Mouse (Mus musculus): Measurements from ENCODE around the gene Pmepa1. TPM values are rescaled to one million over a fixed set of nuclear protein-coding genes. Genes with fewer than 3 reads are reported as not detected.

Gene Pmepa1
- polyA plus RNA-seq, 1 experiment from 2014 or later = 2.6 TPM

DNA sequence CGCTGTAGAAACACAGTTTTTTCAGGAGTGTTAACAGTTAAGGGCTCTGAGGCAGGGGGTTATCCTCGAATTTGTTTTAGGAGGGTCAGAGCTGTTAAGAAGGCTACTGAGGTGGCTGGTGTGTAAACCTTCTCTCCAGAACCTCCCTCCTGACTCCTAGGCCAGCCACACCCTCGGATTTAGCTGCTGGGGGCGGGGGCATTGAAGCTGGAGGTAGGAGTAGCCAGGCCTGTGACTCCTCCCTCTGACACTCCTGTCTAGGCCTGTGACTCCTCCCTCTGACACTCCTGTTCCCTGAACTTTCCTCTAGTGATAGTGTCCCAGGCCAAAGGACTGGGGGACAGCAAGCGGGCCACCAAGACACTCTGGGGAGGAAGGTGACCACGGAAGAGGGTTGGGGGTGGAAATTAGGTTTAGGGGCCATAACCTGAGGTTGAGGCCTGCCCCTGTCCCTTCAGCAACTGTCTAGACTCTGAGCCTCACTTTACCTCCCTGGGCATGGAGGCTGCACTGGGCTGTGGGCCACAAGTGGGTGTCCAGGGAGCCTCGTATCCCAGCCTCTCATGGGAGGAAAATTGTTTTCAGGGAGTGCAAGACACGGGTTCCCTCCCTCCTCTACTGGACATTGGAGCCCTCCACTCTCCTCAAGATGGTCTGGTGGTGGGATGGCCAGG lies 89.0 kb downstream of the Pmepa1 start:
- peak; percentile 21 for DNase-seq (ENCODE audit: low spot score)
- ATAC-seq (ENCODE audit: insufficient number of reproducible peaks, low FRiP score, low TSS enrichment, low read depth) = no peak
- Histone ChIP-seq H3K4me3 (ENCODE audit: low read depth, low read length) (no peak overlapping the region), H3K36me3 (ENCODE audit: control insufficient read depth, insufficient read depth, low read length) (no peaks in the 10 kb centered on the region), H3K9ac (ENCODE audit: low read length) (no peak overlapping the region), H3K9me3 (ENCODE audit: control insufficient read depth, low read length) (no peaks in the 10 kb centered on the region), H3K27ac (replicated peaks; ENCODE audit: low read depth, low read length) (no peak overlapping the region), H3K27me3 (ENCODE audit: control insufficient read depth, insufficient read depth, low read length) (0 out of 2 replicates have a peak, but pooled peaks cover 2% of the 10 kb centered on the region), H3K4me1 (ENCODE audit: control insufficient read depth, insufficient read depth, low read length) (no peaks in the 10 kb centered on the region), H3K4me2 (ENCODE audit: low read depth, severe bottlenecking) (no peak overlapping the region)
- 24% methylated on average over 8 of the region's 8 CpGs for WGBS

DNA sequence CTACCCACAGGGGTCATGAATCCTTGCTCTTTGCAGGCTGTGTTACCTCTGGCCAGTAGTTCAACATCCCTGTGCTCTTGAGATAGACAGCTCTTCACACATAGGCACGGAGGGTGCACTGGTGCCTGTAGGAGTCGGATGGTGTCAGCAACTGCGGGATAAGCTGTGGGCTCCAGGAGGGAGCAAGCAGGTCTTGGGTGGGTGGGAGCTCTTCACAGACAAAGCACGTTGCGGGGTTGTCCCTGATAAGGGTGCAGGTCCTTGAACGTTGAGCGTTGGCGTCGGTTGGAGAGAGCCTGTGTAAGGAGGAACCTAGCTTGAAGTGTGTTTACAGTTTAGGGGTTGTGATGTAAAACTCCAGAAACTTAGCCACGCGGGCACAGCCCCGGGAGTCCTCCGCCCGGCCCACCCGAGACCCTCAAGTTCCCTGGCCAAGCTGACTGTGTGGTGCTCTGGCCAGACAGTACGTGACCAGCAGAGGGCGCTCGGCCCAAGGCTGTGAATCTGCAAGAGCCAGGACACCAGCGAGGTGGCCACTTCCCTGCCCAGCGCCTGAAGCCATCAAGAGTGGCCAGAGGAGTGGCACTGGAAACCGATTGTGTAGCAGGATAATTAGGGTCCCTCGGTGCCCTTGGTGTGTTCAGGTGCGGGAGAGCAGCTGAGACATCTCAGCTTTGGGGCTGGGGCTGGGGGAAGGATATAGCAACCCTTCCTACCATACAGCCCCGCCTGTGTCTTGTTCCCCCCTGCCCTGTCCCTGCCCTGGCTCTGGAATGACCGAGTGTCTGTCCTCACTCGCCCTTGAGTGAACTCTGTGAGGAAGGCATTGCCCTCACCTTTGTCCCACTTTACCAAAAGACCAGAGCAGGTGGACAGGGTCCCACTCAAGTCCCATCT lies 90.0 kb downstream of the Pmepa1 start:
- Histone ChIP-seq H3K27me3 (ENCODE audit: control insufficient read depth, insufficient read depth, low read length) (0 out of 2 replicates have a peak, but pooled peaks cover 2% of the 10 kb centered on the region), H3K4me3 (ENCODE audit: low read depth, low read length) (no peak overlapping the region), H3K9me3 (ENCODE audit: control insufficient read depth, low read length) (no peaks in the 10 kb centered on the region), H3K4me2 (ENCODE audit: low read depth, severe bottlenecking) (no peak overlapping the region), H3K9ac (ENCODE audit: low read length) (no peak overlapping the region), H3K36me3 (ENCODE audit: control insufficient read depth, insufficient read depth, low read length) (no peaks in the 10 kb centered on the region), H3K4me1 (ENCODE audit: control insufficient read depth, insufficient read depth, low read length) (no peaks in the 10 kb centered on the region), H3K27ac (replicated peaks; ENCODE audit: low read depth, low read length) (no peak overlapping the region)
- WGBS = 30% methylated on average over 26 of the region's 26 CpGs
- ATAC-seq (ENCODE audit: insufficient number of reproducible peaks, low FRiP score, low TSS enrichment, low read depth) = peak; percentile 19
- DNase-seq (ENCODE audit: low spot score) = peak; percentile 96

DNA sequence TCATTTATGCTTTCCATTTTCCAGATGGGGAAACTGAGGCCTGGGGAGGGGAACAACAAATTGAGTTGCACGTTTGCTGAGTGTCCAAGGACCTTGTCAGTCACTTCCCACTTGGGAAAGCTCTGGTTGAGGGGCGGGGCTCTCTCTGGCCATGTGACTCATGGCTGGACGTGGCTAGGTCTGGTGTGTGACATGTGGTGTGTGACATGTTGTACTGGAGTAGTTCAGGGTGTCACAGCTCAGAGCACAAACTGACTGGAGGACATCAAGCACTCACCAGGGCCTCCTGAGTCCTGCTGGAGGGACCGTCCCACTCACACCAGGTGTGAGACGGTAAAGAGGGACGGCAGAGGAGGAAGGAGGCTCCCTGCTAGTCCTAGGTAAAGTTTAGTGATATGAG lies 91.1 kb downstream of the Pmepa1 start:
- WGBS = 72% methylated on average over 6 of the region's 6 CpGs
- ATAC-seq (ENCODE audit: insufficient number of reproducible peaks, low FRiP score, low TSS enrichment, low read depth) (no peak), DNase-seq (ENCODE audit: low spot score) (peak; percentile 22)
- Histone ChIP-seq H3K27ac (replicated peaks; ENCODE audit: low read depth, low read length) (no peak overlapping the region), H3K9me3 (ENCODE audit: control insufficient read depth, low read length) (no peaks in the 10 kb centered on the region), H3K4me3 (ENCODE audit: low read depth, low read length) (no peak overlapping the region), H3K27me3 (ENCODE audit: control insufficient read depth, insufficient read depth, low read length) (0 out of 2 replicates have a peak, but pooled peaks cover 2% of the 10 kb centered on the region), H3K4me2 (ENCODE audit: low read depth, severe bottlenecking) (no peak overlapping the region), H3K36me3 (ENCODE audit: control insufficient read depth, insufficient read depth, low read length) (no peaks in the 10 kb centered on the region), H3K4me1 (ENCODE audit: control insufficient read depth, insufficient read depth, low read length) (no peaks in the 10 kb centered on the region), H3K9ac (ENCODE audit: low read length) (no peak overlapping the region)

DNA sequence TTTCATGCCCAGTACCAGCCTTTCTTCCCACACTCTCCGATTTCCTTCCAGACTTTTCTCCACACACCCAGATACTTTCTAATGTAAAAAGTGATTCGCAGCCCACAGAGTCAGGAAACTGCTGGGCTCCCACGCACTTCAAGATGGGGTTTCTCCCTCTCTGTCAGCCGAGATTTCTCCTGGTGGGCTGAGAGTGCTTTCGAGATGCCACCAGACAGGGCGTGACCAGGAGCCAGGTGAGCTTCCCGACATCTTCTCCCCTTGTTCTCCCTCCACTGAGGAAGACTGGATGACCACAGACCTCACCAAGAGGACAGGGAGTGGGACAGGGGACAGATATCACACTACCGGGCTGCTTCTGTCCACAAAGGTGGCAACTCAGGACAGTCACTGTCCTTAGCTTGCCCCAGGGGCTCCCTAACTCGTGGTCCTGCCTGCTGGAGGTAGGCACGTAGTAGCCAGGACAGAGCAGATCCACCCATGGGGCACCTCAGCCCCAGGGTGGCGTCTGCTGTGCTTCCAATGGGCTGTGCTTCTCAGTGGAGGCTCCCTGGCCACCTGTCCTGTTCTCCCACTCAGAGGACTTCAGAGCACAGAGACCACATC lies 91.8 kb downstream of the Pmepa1 start:
- 0 out of 2 replicates have a peak, but pooled peaks cover 2% of the 10 kb centered on the region for H3K27me3 ChIP-seq (ENCODE audit: control insufficient read depth, insufficient read depth, low read length)

DNA sequence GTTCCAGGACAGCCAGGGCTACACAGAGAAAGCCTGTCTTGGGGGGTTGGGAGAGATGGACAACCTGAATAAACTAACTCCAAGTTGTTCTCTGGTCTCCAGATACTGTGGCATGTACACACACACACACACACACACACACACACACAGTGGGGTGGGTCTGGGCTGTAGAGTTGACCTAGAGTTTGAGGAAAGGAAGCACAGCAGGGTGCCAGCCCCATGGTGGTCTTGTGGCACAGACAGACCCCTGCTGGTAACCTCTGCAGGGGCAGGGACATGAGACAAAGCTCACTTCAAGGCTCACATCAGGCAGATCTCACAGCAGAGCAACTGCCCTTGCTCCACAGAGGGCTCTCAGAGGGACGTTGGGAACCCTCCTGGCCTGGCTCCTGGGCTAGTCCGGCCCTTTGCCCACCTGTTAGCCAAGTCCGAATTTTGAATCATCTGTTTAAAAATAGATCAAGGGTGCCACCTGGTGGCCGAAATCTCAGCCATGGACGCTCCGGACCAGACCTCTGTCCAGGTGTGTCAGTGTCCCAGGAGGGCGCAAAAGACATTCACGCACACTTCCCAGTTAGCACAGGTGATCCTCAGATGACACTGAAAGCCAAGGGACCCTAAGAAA lies 92.4 kb downstream of the Pmepa1 start:
- ATAC-seq (ENCODE audit: insufficient number of reproducible peaks, low FRiP score, low TSS enrichment, low read depth) (no peak; the same call in 1 of the 2 replicates), DNase-seq (ENCODE audit: low spot score) (peak; percentile 91)
- Histone ChIP-seq H3K4me2 (ENCODE audit: low read depth, severe bottlenecking) (no peak overlapping the region), H3K27me3 (ENCODE audit: control insufficient read depth, insufficient read depth, low read length) (0 out of 2 replicates have a peak, but pooled peaks cover 2% of the 10 kb centered on the region), H3K9ac (ENCODE audit: low read length) (no peak overlapping the region), H3K4me3 (ENCODE audit: low read depth, low read length) (no peak overlapping the region), H3K27ac (replicated peaks; ENCODE audit: low read depth, low read length) (no peak overlapping the region), H3K4me1 (ENCODE audit: control insufficient read depth, insufficient read depth, low read length) (no peaks in the 10 kb centered on the region), H3K9me3 (ENCODE audit: control insufficient read depth, low read length) (no peaks in the 10 kb centered on the region), H3K36me3 (ENCODE audit: control insufficient read depth, insufficient read depth, low read length) (no peaks in the 10 kb centered on the region)
- WGBS = 10% methylated on average over 8 of the region's 8 CpGs

More for the DNA sequence above, 91.8 kb downstream of the Pmepa1 start:
- no peak for ATAC-seq (ENCODE audit: insufficient number of reproducible peaks, low FRiP score, low TSS enrichment, low read depth)
- Histone ChIP-seq H3K9ac (ENCODE audit: low read length) (no peak overlapping the region), H3K4me3 (ENCODE audit: low read depth, low read length) (no peak overlapping the region), H3K27ac (replicated peaks; ENCODE audit: low read depth, low read length) (no peak overlapping the region), H3K4me2 (ENCODE audit: low read depth, severe bottlenecking) (no peak overlapping the region), H3K9me3 (ENCODE audit: control insufficient read depth, low read length) (no peaks in the 10 kb centered on the region), H3K36me3 (ENCODE audit: control insufficient read depth, insufficient read depth, low read length) (no peaks in the 10 kb centered on the region), H3K4me1 (ENCODE audit: control insufficient read depth, insufficient read depth, low read length) (no peaks in the 10 kb centered on the region)
- DNase-seq (ENCODE audit: low spot score) = no peak
- 66% methylated on average over 11 of the region's 11 CpGs for WGBS

DNA sequence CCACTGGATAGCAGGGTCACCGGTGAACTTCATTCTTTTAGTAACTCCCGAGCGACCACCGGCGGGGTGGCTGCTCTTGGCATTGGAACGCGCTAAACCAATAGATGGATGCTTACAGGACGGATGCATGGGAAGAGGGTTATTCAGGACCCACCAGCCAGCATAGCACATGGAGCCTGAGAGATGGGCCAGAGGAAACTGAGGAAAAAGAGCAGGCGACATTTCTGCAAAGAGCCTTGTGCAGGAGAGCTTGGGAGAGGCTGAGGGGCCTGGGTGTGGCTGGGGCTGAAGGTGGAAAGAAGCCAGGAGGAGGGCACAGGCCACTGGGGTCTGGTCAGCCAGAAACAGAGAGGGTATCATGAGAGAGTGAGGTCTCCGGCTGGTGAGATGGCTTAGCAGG lies 93.0 kb downstream of the Pmepa1 start:
- ATAC-seq (ENCODE audit: insufficient number of reproducible peaks, low FRiP score, low TSS enrichment, low read depth) (no peak), DNase-seq (ENCODE audit: low spot score) (peak; percentile 19)
- Histone ChIP-seq H3K27me3 (ENCODE audit: control insufficient read depth, insufficient read depth, low read length) (0 out of 2 replicates have a peak, but pooled peaks cover 2% of the 10 kb centered on the region), H3K4me2 (ENCODE audit: low read depth, severe bottlenecking) (no peak overlapping the region), H3K27ac (replicated peaks; ENCODE audit: low read depth, low read length) (no peak overlapping the region), H3K4me3 (ENCODE audit: low read depth, low read length) (no peak overlapping the region), H3K36me3 (ENCODE audit: control insufficient read depth, insufficient read depth, low read length) (no peaks in the 10 kb centered on the region), H3K4me1 (ENCODE audit: control insufficient read depth, insufficient read depth, low read length) (no peaks in the 10 kb centered on the region), H3K9ac (ENCODE audit: low read length) (no peak overlapping the region), H3K9me3 (ENCODE audit: control insufficient read depth, low read length) (no peaks in the 10 kb centered on the region)
- WGBS = 95% methylated on average over 10 of the region's 10 CpGs

DNA sequence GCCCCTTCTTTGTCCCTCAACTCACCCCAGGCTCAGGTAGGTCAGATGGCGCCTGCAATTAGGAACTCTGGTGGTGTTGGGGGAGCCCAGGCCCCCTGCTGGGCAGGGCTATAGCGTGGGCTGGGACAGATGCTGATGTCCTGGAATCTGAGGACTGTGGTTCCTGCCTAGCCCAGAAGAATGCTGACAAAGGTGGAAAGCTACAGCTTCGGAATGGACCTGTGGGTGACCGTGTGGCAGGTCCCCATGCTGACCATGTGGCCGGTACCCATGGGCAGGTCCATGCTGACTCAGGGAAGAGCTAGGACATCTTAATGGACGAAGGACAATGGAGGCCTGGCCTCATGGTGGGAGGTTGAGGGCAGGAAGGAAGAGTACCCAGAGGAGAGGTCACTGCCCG lies 93.5 kb downstream of the Pmepa1 start:
- WGBS = 80% methylated on average over 7 of the region's 7 CpGs
- Histone ChIP-seq H3K9ac (ENCODE audit: low read length) (no peak overlapping the region), H3K4me1 (ENCODE audit: control insufficient read depth, insufficient read depth, low read length) (no peaks in the 10 kb centered on the region), H3K27me3 (ENCODE audit: control insufficient read depth, insufficient read depth, low read length) (0 out of 2 replicates have a peak, but pooled peaks cover 2% of the 10 kb centered on the region), H3K9me3 (ENCODE audit: control insufficient read depth, low read length) (no peaks in the 10 kb centered on the region), H3K4me2 (ENCODE audit: low read depth, severe bottlenecking) (no peak overlapping the region), H3K36me3 (ENCODE audit: control insufficient read depth, insufficient read depth, low read length) (no peaks in the 10 kb centered on the region), H3K4me3 (ENCODE audit: low read depth, low read length) (no peak overlapping the region), H3K27ac (replicated peaks; ENCODE audit: low read depth, low read length) (no peak overlapping the region)
- DNase-seq (ENCODE audit: low spot score) = no peak
- ATAC-seq (ENCODE audit: insufficient number of reproducible peaks, low FRiP score, low TSS enrichment, low read depth) = no peak

DNA sequence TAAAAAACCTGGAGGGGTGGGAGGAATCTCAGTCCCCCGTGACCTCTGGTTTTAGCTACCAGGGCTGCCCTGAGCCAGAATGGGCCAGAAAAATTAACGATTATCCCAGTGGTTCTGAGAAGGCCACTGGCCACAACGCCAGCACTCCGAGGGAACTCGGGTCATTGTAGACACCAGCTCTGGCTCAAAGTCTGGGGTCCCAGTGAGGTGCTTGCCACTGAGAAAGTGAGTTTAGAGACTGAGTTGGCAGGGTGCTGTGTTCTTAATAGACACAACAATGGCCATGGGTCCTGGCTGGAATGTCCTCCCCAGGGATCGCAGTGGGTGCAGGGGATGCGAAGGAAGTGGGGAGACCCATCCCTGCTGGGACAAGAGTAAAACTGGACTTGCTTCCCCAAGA lies 94.4 kb downstream of the Pmepa1 start:
- Histone ChIP-seq H3K27me3 (ENCODE audit: control insufficient read depth, insufficient read depth, low read length) (peaks cover 2% of the 10 kb centered on the region; the same call in 1 of the 2 replicates), H3K9ac (ENCODE audit: low read length) (no peak overlapping the region), H3K27ac (replicated peaks; ENCODE audit: low read depth, low read length) (no peak overlapping the region), H3K4me2 (ENCODE audit: low read depth, severe bottlenecking) (no peak overlapping the region), H3K4me3 (ENCODE audit: low read depth, low read length) (no peak overlapping the region), H3K9me3 (ENCODE audit: control insufficient read depth, low read length) (no peaks in the 10 kb centered on the region), H3K4me1 (ENCODE audit: control insufficient read depth, insufficient read depth, low read length) (no peaks in the 10 kb centered on the region), H3K36me3 (ENCODE audit: control insufficient read depth, insufficient read depth, low read length) (no peaks in the 10 kb centered on the region)
- DNase-seq (ENCODE audit: low spot score) (no peak), ATAC-seq (ENCODE audit: insufficient number of reproducible peaks, low FRiP score, low TSS enrichment, low read depth) (no peak)
- 89% methylated on average over 7 of the region's 7 CpGs for WGBS

Measured in limb, embryonic 11.5 days (tissue).